Mouse (Mus musculus): ENCODE measurements around the gene Slc43a3. TPM values are rescaled to one million over a fixed set of nuclear protein-coding genes. Genes with fewer than 3 reads are reported as not detected.

Slc43a3 gene
- polyA plus RNA-seq, 1 experiment: 6.0 TPM

DNA sequence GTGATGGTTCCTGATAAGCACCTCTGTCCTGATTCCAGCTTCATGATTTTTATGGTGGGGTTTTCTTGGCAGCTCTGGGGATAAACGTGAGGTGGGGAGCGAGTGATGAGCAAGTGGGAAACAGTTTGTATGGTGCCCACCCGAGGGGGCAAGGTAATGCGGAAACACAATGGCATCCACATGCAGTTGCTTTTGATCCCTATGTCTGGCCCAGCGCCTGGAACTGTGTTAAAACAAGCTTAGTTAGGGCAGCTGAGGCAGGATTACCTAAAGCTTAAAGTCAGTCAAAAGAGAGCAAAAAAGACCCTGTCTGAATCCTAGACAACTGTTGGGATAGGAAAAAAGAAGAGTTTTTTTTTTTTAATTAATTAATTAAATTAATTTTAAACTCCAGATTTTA, 1.3 kb upstream of the Slc43a3 start:
- no peak for DNase-seq (ENCODE audit: extremely low spot score in 1 of 2, low spot score in 1 of 2)

GRCm38 (mm10) chr2:84937491-84938150, 1.2 kb downstream of the Slc43a3 start:
- DNase-seq (ENCODE audit: extremely low spot score in 1 of 2, low spot score in 1 of 2): no peak

DNA sequence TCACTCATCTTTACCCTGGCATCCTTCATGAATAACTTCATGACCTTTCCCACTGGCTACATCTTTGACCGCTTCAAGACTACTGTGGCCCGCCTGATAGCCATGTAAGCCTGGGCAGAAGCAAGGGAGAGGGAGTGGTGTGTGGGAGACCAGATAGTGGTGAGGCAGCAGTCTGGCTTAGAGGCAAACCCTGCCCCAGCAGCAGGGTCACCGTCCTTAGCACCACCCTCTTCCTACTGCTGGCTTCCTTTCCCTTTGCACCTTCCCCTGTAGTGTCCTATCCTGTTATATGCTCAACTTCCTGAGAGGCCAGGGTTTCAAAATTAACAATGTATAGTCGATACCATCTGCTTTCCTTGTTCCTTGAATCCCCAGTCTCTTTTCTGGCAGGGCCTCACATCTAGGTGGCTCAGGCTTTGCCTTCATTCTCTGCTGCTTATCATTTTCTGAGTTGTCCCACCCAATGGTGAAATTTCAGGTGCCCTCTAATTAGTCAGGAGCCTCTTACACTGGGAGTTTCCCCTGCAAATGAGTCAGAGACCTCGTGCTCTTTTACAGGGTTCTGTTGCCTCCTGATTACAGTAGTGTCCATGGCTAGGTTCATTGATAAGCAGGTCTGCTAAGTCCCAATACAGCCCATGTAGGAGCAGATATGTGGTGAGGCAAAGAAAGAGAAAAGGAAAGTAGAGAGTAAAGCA, 2.0 kb downstream of the Slc43a3 start:
- DNase-seq (ENCODE audit: extremely low spot score in 1 of 2, low spot score in 1 of 2): no peak

DNA sequence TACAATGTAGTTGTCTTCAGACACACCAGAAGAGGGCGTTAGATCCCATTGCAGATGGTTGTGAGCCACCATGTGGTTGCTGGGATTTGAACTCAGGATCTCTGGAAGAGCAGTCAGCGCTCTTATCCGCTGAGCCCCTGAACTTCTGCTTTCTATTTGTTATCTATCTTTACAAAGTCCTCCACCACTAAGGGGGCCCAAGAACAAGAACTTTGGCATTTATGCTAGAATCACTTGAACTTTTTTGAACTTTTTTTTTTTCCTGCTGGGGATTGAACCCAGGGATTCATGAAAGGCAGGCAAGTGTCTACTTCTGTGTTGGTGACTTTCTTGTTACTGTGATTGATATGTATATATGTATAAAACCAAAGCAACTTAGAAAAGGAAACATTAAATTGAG, 2.9 kb downstream of the Slc43a3 start:
- no peak for DNase-seq (ENCODE audit: extremely low spot score in 1 of 2, low spot score in 1 of 2)

DNA sequence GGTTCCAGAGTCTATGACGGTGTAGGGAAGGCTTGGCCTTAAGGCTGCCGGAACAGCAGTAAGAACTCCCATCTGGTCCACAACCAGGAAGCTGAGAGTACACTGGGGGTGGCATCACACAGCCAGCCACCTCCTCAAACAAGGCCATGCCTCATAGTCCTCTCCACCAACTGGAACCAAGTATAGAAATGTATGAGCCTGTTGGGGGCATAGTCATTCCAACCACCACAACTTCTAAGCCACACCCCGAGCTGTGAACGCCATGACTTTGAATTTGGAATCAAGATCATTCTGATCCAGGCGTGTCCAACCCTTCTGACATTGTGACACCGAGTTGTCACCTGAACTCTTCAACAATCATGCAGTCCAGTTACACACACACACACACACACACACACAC, 3.3 kb downstream of the Slc43a3 start:
- DNase-seq (ENCODE audit: extremely low spot score in 1 of 2, low spot score in 1 of 2): no peak

DNA sequence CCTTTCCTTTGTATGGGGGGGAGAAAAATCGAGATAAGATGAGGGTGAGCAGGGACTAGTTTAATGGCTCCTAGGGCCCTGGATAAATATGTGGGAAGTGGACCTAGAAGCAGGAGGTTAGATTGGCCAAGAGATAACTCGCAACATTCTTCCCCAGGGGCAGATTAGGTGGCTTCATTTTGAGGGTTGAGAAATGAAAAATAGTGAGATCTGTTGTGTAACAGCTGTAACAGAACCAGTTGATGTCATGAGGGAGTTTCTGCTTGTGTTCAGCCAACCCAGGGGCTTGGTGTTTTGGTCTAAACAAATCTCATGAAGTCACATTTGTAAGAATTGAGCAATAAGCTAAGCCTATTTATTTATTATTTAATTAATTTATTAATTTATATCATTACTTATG, 5.0 kb downstream of the Slc43a3 start:
- DNase-seq (ENCODE audit: extremely low spot score in 1 of 2, low spot score in 1 of 2): no peak

- DNase-seq (ENCODE audit: extremely low spot score in 1 of 2, low spot score in 1 of 2): no peak
These were observed 5.4 kb downstream of the Slc43a3 start for GRCm38 (mm10) chr2:84941795-84942194.

DNA sequence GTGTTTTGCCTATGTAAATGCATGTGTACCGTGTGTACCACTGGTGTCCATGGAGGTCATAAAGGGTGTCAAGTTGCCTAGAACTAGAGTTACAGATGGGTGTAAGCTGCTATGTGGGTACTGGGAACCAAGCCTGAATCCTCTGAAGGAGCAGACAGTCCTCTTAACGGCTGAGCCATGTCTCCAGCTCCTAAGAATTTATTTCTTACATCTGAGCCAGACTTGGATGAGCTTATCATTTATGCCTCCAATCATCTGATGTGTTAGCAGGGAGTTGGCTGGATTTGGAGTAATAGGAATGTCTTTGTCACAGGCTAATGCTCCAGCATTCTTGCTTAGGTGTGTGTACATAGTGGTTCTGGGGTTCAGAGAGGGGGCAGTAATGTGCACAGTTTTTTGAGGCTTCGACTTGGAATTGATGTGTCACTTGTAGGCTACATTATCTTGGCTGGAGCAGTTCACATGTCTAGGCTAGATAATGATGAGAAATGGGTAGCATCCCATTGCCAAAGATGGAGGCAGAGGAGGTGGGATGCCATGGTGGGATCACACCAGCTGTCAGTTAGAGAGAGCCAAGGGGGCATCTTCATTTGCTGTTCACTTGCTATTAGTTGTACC, 10.9 kb downstream of the Slc43a3 start:
- DNase-seq (ENCODE audit: extremely low spot score in 1 of 2, low spot score in 1 of 2): no peak

GRCm38 (mm10) chr2:84948252-84948651, 11.9 kb downstream of the Slc43a3 start:
- DNase-seq (ENCODE audit: extremely low spot score in 1 of 2, low spot score in 1 of 2): no peak

DNA sequence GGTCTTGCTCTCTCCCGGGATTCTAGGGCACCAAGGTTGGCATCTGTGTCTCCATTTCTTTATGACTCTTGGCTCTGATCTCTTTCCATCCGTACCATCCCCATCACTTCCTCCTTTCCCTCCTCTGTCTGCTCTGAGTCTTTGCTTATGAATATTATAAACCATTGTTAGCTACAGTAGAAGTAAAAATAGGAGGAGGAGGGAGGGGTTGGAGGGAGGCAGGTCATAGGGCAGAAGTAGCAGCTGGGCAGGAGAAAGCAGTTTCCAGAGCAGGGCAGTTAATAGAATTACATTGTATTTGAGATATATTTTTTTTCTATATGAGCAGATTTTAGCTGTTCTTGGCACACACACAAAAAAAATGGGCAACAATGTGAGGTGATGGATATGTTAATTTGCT, 12.3 kb downstream of the Slc43a3 start:
- no peak for DNase-seq (ENCODE audit: extremely low spot score in 1 of 2, low spot score in 1 of 2)

GRCm38 (mm10) chr2:84951027-84951426, 14.6 kb downstream of the Slc43a3 start:
- peak in 1 of 2 experiments; percentile 34 for DNase-seq (ENCODE audit: extremely low spot score in 1 of 2, low spot score in 1 of 2)

DNA sequence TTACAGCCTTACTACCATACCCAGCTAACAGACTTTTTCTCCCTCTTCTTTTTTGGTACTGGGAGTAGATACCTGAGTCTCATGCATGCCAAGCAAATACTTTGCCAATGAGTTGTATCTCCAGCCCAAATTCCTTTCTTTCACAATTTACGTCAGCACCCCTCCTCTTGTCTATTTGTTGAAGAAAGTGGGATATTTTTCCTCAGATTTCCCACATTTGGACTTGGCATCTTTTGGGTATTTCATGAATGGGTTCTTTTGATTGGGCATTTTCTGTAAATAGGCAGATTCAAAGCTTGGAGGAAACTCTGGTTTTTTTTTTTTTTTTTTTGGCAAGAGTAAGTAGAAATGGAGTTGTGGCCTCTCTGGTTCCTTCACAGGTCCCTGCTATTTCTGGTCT, 15.9 kb downstream of the Slc43a3 start:
- no peak for DNase-seq (ENCODE audit: extremely low spot score in 1 of 2, low spot score in 1 of 2)

DNA sequence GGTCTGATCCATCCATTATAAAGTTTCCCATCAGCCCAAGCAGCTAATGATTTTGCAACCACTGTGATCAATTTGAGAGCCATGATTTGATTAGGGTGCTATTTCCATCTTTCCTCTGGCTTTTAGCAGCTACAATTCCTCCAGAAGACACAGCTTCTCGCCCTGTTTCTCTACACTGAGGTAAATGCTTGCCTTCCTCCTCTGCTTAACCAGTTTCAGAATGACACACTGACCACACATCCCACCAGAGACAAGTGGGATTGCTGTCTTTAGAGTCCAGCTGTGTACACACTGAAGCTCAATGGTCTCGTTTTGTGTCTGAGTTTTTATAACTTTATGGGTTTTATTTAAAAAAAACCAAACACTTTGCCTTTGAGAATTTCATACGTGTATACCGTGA, 16.3 kb downstream of the Slc43a3 start:
- no peak for DNase-seq (ENCODE audit: extremely low spot score in 1 of 2, low spot score in 1 of 2)

DNA sequence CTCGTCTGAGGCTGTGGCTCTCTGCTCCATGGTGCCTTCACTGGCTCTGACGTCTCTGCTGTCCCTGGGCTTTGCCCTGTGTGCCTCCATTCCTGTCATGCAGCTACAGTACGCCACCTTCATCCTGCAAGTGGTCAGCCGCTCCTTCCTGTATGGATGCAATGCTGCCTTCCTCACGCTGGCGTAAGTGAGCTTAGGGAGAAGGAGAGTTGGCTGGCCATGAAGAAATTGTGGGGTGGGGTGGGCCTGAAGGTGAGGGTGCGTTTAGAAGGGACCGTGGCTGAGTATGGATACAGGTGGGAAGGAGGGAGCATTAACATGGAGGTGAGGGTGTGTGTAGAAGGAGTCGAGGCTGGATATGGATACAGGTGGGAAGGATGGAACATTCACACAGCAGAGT, 19.1 kb downstream of the Slc43a3 start:
- DNase-seq (ENCODE audit: extremely low spot score in 1 of 2, low spot score in 1 of 2): no peak

- DNase-seq (ENCODE audit: extremely low spot score in 1 of 2, low spot score in 1 of 2): peak in 1 of 2 experiments; percentile 71
These were observed 19.9 kb downstream of the Slc43a3 start for GRCm38 (mm10) chr2:84956274-84956673.

DNA sequence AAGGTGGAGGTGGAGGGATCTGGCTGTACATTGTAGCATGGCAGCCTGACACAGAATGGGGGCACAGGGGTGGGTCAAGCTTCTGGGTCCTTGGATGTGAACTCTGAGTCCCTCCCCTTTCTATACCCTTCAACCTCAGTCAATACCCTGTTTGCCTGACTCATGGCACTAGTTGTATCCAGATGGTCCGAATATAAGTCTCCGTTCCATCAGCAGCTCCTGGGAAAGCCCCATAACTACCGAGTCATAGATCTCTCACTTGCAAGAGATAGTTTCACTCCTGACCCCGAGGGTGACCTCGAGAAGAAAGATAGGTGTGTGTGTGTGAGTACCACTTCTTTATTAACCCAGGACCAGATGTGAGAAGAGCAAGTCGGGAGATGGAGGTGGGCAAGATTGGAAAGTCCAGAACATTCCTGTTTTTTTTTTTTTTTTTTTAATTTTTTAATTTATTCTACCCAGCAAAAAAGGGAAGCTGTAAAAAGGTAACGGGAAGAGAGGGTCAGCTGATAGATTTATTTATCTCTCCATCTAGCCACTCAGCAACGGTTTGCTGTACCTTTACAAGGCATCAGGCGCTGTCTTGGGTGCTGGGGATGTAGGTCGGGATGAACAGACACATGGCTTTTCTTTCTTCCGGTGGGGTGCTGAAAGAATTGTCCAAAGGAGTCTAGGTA, 22.3 kb downstream of the Slc43a3 start:
- no peak for DNase-seq (ENCODE audit: extremely low spot score in 1 of 2, low spot score in 1 of 2)

- no peak for DNase-seq (ENCODE audit: extremely low spot score in 1 of 2, low spot score in 1 of 2)
These were observed 24.9 kb downstream of the Slc43a3 start for GRCm38 (mm10) chr2:84961300-84961699.

GRCm38 (mm10) chr2:84961901-84962300, 25.5 kb downstream of the Slc43a3 start:
- DNase-seq (ENCODE audit: extremely low spot score in 1 of 2, low spot score in 1 of 2): no peak

GRCm38 (mm10) chr2:84962906-84963507, 26.6 kb downstream of the Slc43a3 start:
- no peak for DNase-seq (ENCODE audit: extremely low spot score in 1 of 2, low spot score in 1 of 2)

- DNase-seq (ENCODE audit: extremely low spot score in 1 of 2, low spot score in 1 of 2): no peak
These were observed 27.9 kb downstream of the Slc43a3 start for GRCm38 (mm10) chr2:84964111-84964801.

Measured in frontal cortex, adult 2 months (tissue).